Mouse (Mus musculus): ENCODE data around the gene Itgal. TPM values are rescaled to one million over a fixed set of nuclear protein-coding genes. Genes with fewer than 3 reads are reported as not detected.
"Not testable (repeated sequence)": the region's sequence is repeated elsewhere in the genome, so short reads cannot be mapped to it uniquely, and the experiment has no call there.

The Itgal gene
- total RNA-seq, 2 experiments from 2014 or later = 0.48 to 0.76 TPM

DNA sequence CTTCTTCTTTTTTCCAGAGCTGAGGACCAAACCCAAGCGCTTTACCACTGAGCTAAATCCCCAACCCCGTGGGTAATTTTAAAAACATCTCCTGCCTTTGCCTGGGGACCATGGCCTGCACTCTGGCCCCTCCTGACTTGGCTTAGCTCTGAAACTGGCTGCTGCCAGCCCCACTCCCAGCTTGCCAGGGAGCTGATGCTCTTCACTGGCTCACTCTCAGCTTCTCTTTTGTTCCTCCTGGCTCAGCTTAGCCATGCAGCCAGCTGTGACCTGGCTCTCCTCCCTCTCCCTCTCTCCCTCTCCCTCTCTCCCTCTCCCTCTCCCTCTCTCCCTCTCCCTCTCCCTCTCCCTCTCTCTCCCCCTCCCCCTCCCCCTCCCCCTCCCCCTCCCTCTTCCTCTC lies 30.6 kb downstream of the Itgal start:
- intact Hi-C loops (cut with DNase I) = no loop called here
- no peak for DNase-seq (ENCODE audit: low spot score in 2 of 2)

DNA sequence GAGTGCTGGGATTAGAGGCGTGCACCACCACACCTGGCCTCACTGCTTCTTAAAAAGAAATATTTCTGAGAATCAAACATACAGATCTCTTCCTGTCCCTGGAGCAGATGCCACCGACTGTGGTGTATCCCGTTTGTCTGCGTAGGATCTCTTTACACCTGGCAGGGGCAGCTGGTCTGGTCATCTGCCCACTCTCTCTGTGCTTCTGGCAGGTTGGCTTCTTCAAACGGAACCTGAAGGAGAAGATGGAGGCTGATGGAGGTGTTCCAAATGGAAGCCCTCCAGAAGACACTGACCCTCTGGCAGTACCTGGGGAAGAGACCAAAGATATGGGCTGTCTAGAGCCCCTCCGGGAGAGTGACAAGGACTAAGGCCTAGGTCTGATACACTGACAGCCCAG lies 37.2 kb downstream of the Itgal start:
- no peak for DNase-seq (ENCODE audit: low spot score in 2 of 2)
- intact Hi-C loops (cut with DNase I) = no loop called here

DNA sequence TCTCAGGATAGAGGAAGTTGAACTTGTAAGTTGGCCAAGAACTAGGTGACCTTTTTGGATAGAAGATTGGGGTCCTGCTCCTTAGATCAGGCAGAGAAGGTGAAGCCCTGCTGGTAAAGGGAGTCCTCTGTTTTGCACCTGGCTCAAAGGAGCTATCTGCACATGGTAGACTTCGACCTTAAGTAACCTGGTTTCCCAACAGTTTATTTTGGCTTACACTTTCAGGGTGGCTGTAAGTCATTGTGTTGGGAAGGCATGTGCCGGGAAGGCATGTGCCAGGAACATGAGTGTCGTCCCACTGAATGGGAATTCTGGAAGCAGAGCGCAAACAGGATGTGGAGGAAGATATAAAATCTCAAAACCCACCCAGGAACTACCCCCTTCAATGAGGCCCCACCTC lies 39.5 kb downstream of the Itgal start:
- intact Hi-C loops (cut with DNase I) = no loop called here
- DNase-seq (ENCODE audit: low spot score in 2 of 2) = no peak

DNA sequence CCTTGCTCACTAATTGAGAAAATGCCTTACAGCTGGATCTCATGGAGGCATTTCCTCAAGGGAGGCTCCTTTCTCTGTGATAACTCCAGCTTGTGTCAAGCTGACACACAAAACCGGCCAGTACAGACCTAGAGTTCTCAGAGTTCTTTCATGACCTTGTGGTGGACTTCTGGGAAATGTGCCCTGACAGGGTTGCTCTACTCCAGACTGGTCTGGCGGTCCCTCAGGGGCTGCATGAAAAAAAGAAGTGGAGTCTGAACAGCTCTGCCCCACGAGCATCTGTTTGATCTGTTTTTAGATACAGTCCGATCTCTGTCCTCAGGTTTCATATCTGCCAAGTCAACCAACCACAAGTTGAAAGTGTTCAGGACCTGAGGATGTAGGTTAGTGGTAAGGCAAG lies 41.6 kb downstream of the Itgal start:
- intact Hi-C loops (cut with DNase I) = no loop called here
- no peak for DNase-seq (ENCODE audit: low spot score in 2 of 2)

DNA sequence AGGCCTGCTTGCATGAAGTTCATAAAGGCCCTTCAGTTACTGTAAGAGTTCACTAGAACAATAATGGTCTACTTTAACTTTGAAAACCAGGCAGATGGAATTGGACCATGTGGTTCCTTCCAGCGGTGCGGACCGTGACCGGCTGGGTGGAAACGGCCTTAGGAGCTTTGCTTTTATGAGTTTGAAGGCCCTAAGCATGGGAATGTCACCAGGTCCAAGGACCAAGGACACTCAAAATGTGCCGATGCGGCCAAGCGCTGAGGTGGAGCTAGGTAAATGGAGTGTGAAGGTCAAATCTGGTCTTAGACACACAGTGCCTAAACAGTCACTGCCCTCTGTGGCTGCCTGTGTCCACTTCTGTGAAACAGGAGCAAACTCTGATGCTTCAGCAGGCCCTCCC lies 45.3 kb downstream of the Itgal start:
- intact Hi-C loops (cut with DNase I) = loop anchor here (5.0 kb wide), 1 partner anchor 34 kb away; no protein-coding TSS in a partner anchor
- no peak for DNase-seq (ENCODE audit: low spot score in 2 of 2)

DNA sequence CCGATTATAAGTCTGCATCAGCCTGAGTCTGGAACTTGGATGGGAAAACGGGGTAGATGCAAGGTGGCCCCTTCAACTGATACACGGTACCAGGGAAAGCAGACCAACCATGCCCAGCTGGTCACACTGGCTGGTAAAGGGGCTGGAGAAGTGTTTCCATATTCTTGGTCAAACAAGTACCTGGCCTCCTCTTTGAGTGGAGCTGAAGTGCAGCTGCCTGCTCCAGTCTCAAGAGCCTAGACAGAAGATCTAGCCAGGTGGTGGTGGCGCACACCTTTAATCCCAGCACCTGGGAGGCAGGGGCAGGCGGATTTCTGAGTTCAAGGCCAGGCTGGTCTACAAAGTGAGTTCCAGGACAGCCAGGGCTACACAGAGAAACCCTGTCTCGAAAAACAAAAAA lies 45.8 kb downstream of the Itgal start:
- intact Hi-C loops (cut with DNase I) = loop anchor here (5.0 kb wide), 1 partner anchor 35 kb away; no protein-coding TSS in a partner anchor
- not testable (repeated sequence) for DNase-seq (ENCODE audit: low spot score in 2 of 2)

DNA sequence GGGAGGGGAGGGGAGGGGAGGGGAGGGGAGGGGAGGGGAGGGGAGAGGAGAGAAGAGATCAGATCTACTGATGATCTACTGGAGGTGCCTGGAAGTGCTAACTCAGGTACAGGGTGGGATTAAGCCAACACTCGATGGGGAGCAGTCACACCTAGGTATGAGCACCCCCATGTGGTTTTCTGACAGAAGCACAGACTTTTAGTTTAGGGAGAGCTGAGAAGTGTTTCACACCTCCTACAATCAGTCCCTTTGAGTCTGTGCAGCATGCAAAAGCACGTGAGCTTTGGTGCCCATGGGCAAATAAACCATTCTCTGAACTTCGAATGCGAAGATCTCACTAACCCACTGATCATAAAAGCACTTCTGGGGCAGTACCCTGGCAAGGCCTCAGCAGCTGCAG lies 46.3 kb downstream of the Itgal start:
- intact Hi-C loops (cut with DNase I) = loop anchor here (5.0 kb wide), 1 partner anchor 35 kb away; no protein-coding TSS in a partner anchor
- DNase-seq (ENCODE audit: low spot score in 2 of 2) = no peak

DNA sequence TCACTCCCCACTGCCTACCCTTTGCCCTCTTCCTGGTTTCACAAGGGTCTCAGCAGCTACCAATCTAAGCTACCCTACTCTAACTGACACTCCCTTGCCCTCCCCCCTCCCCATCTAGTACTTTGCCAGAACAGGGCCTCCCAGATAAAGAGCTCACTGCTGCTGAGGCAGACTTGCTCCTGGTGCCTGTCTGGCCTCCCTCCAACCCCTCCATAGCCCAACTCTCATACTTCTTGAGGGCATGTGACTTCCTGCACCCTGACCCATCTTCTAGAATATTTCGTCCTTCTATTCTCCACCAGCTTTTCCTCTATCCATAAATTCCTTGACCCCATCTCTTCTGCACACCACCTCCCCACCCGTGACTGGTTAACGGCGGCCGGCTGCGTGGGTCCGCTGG lies 46.8 kb downstream of the Itgal start:
- intact Hi-C loops (cut with DNase I) = loop anchor here (5.0 kb wide), 1 partner anchor 36 kb away; no protein-coding TSS in a partner anchor
- no peak for DNase-seq (ENCODE audit: low spot score in 2 of 2)

DNA sequence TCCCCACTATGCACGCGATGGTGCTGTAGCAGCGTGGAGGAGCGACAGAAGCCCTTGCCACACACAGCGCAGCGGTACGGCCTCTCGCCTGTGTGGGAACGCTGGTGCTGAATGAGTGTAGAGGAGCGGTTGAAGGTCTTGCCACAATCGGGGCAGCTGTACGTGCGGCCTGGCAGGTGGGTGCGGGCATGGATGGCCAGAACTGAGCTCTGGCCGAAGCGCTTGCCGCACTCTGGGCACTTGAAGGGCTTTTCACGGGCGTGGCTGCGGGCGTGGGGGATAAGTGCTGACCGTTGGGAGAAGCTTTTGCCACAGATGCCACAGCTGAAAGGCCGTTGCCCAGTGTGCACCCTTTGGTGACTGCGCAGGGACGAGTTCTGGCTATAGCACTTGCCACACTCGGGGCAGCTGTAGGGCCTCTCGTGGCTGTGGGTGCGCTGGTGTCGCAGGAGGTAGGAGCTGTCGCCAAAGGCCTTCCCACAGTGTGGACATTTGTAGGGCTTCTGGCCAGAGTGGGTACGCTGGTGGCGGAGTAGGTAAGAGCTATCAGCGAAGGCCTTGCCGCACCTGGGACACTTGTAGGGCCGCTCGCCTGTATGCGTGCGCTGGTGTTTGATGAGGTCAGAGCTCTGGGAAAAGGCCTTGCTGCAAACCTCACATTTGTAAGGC lies 47.4 kb downstream of the Itgal start:
- DNase-seq (ENCODE audit: low spot score in 2 of 2) = no peak
- intact Hi-C loops (cut with DNase I) = loop anchor here (5.0 kb wide), 1 partner anchor 36 kb away; no protein-coding TSS in a partner anchor

DNA sequence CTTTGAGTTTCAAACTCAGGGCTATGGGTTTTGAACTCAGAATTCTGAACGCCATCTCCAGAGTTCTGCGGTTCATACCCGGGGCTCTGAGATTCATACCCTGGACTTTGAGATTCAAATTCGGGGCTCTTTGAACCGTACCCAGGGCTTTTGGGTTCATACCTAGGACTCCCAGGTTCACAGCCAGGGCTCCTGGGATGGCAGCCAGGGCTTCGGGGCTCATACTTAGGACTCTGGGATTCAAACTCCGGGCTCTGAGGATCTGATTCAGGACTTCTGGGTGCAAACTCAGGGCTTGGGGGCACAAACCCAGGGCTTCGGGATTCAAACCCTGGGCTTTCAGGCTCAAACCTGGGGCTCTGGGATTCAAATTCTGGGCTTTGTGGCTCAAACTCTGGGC lies 48.3 kb downstream of the Itgal start:
- intact Hi-C loops (cut with DNase I) = loop anchor here (5.0 kb wide), 1 partner anchor 37 kb away; no protein-coding TSS in a partner anchor
- no peak for DNase-seq (ENCODE audit: low spot score in 2 of 2)

DNA sequence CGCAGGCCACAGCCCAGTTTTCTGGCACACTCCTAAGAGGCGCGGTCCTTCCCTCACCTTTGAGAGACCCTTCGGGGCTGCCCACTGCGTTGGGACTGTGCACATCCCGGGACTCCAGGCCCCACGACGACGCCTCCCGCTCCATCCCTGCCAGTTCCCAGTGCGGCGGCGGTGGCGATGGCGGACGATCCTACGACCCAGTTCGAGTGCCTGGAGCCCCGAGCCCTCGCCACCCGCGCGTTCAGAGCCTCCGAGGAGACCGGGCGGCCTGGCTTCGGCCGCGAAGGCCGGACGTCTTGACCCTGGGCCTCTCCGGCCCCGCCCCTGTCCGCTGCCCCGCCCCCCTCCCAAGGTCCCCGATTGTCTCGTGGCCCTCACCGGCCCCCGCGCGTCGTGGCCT lies 49.0 kb downstream of the Itgal start:
- intact Hi-C loops (cut with DNase I) = loop anchor here (5.0 kb wide), 1 partner anchor 83 kb away; the partner anchor contains the start of gene Dctpp1
- DNase-seq (ENCODE audit: low spot score in 2 of 2) = no peak

DNA sequence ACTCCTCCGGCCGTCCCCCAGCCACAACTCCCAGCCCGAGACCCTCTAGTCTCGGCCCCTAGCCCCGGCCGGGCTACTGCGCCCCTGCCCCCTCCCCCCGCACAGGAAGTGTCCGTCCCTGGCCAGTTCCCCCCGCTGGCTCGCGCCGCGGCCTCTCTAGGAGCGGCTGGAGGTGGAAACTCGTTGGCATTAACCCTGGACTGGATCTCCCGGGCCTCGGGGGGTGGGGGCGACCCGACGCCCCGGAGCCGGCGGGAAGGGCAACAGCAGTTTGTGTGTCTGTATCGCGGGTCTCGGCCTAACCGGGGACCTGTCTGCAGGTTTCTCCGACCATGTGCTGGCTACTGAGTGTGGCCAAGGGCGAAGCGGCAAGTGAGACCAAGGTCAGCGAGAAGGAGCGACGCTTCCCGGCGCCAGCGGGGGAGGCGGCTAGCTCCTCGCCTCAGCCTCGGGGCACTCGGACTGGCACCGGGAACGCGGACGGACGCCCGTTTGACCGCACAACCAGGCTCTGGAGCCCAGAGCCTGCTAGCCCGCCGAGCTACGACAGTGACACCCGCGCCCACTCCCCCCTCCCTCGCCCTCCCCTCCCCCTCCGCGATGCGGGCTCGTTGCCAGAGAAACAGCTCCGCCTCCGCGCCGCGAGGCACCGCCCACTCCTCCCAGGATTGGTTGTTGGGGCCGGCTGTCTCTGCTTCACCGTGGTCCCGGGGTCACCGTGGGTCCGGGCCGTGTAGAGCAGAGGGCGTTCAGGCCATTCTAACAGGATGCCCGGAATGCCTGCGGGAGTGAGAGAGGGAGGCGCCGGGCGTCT lies 49.7 kb downstream of the Itgal start, which contains the start of gene Zfp768:
Zfp768 (minus strand) TSS at position 78 of the 814 bp plus-strand sequence.
- DNase-seq (ENCODE audit: low spot score in 2 of 2) = peak; percentile 90 to 92
- intact Hi-C loops (cut with DNase I) = loop anchor here (5.0 kb wide), 1 partner anchor 83 kb away; the partner anchor contains the start of gene Dctpp1

DNA sequence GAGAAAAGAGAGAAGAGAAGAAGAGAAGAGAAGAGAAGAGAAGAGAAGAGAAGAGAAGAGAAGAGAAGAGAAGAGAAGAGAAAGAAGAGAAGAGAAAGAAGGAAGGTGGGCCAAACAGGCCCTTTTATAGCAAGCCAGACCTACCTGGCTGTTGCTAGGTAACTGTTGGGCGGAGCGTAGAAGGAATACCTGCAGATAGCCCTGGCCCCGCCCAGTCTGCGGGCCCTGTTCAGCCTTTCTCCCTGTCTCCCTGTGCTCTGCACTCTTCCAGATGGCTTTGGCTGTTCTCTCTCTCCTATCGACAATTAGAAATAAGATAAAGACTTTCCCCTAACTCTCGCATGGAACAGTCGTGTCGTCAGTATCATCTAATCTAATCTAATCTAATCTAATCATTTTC lies 50.6 kb downstream of the Itgal start:
- intact Hi-C loops (cut with DNase I) = loop anchor here (5.0 kb wide), 1 partner anchor 84 kb away; the partner anchor contains the start of gene Dctpp1
- DNase-seq (ENCODE audit: low spot score in 2 of 2) = no peak

DNA sequence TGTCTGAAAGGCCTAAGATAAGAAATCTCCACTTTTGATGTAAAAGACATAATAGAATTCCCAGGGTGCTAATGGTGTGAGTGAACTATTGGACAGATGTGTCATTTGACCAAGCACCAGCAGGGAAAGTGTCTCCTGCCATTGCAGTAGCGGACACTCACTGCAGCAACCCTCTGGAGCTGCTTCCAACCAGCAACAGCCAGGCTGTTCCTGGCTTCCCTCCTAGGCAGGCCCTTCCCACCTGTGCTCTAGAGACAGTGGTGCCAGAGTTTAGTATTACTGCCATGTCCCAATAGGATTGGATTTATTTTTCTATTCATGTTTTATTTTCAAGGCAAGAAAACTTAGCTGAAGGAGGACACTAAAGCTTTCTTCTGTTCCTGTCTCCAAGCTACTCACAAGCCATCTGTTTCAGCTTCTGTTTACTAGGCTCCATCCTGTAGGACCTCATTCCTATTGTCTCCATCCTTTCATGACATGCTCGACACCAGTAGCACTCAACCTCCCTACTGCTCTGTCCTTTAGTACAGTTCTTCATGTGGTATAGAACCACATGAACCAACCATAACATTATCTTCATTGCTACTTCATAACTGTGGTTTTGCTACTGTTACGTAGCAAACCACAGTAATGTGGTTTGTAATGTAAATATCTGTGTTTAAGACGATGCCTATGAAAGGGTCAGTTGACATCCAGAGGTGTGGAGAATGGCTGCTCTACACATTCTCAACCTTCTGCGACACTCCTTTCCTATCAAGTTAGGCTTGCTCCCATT lies 55.4 kb downstream of the Itgal start:
- intact Hi-C loops (cut with DNase I) = no loop called here
- no peak for DNase-seq (ENCODE audit: low spot score in 2 of 2)

DNA sequence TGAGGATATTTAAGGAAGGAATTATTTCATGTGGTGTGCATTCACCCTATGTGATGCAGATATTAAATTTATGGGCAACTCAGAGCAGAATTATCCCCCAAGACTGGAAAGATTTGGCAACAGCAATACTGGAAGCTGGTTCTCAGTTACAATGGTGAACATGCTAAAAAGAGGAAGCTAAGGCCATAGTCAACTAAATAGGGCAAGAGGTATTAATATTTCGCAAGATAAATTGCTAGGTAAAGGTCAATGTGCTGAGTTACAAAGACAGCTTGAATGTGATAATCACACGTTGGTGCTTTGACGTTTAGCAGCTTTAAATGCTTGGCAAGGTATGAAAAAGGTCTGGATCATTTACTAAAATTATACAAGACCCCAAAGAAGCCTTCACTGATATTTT lies 59.7 kb downstream of the Itgal start:
- intact Hi-C loops (cut with DNase I) = no loop called here
- DNase-seq (ENCODE audit: low spot score in 2 of 2) = no peak

DNA sequence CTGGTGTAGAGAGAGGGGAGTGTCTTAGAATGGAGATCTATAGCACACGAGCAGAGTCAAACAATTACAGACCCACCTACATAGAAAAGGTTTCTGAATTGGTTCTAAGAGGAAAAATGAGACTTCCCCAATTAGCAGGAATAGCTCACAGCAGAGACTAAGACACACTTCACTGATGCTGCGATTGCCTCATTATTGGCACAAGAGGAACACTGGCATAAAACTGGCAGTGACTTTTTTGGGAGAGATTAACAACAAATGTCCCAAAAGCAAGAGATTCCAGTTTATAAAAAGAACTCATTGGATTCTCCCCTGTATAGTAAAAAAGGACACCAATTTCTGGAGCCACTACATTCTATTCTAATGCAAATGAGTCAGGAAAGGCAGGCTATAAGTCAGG lies 61.8 kb downstream of the Itgal start:
- intact Hi-C loops (cut with DNase I) = no loop called here

DNA sequence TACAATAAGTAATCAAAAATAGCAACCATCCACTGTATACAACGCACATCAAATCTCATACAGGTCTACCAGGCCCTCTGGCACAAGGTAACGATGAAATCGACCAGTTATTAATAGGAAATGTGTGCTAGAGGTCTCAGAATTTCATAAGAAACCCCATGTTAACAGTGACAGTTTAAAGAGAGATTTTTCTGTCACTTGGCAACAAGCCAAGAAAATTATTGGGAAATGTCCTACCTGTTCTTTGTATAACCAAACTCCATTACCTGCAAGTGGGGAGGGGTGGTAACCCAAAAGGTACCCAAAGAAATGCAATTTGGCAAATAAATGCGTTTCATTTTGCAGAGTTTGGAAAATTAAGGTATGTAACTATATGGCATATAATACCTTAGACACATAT lies 62.4 kb downstream of the Itgal start:
- intact Hi-C loops (cut with DNase I) = no loop called here
- no peak for DNase-seq (ENCODE audit: low spot score in 2 of 2)

More for the DNA sequence above, 61.8 kb downstream of the Itgal start:
- no peak for DNase-seq (ENCODE audit: low spot score in 2 of 2)

DNA sequence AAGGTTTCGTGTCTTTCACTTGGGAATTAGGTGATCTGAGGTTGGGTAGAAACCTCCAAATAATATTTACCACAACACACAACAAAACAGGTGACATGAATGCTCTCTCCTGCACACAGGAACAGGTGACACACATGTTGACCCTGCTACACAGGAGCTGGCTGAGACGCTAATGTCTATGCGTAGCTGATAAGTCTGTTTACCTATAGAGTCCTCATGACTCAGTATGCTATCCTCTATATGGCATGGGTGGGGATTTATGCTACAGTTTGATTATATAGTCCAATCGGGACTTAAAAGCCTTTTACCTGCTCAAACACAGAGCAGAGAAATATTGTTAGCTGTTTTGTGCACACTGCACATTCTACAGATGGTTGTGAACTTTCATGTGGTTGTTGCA lies 64.2 kb downstream of the Itgal start:
- intact Hi-C loops (cut with DNase I) = loop anchor here (5.0 kb wide), 2 partner anchors 57 to 112 kb away; no protein-coding TSS in a partner anchor
- DNase-seq (ENCODE audit: low spot score in 2 of 2) = no peak

DNA sequence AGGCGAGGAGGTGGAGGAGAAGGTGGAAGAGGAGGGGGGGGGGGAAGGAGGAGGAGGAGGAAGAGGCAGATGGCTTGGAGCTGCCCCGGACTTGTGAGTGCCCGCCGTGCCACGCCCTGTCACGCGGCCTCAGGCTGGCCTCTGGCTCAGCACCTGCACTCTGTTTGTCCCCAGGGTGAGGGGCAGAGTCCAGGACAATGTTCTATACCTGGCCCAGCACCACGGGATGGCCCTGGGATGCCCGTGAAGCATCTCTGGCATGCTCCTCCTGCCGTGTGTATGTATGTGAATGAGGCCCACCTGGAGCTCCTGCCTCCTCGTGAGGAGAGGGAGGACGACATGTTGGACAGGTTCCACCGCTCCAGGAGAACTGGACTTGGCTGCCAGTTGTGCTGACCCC lies 65.4 kb downstream of the Itgal start:
- no peak for DNase-seq (ENCODE audit: low spot score in 2 of 2)
- intact Hi-C loops (cut with DNase I) = loop anchor here (5.0 kb wide), 2 partner anchors 56 to 111 kb away; no protein-coding TSS in a partner anchor

DNA sequence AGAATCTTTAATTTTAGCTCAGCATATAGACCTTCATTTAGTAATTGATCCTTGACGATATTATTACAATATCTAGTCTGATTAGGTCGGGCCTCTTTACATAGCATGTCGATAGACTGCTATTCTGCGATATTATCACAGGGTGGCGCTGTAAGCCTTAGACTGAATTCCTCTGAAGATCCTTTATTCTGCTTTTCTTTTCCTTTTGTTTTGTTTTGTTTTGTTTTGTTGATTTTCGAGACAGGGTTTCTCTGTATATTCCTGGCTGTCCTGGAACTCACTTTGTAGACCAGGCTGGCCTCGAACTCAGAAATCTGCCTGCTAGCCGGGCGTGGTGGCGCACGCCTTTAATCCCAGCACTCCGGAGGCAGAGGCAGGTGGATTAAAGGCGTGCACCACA lies 66.4 kb downstream of the Itgal start:
- DNase-seq (ENCODE audit: low spot score in 2 of 2) = not testable (repeated sequence)
- intact Hi-C loops (cut with DNase I) = loop anchor here (5.0 kb wide), 2 partner anchors 55 to 110 kb away; no protein-coding TSS in a partner anchor

Data from left cerebral cortex, postnatal 36 days (tissue).